Mouse (Mus musculus) neural tube, embryonic 11.5 days (tissue): ENCODE measurements around the gene Rnf24. TPM values are rescaled to one million over a fixed set of nuclear protein-coding genes. Genes with fewer than 3 reads are reported as not detected.

ENCODE experiments used
- ATAC-seq: fragments of 200-750 bp; cut with Nextera tagmentation; 2 replicates; pipeline ENCODE4 v1.8.0; 2017; ENCODE audit warnings: moderate number of reproducible peaks, mild to moderate bottlenecking, moderate TSS enrichment, moderate library complexity; ENCODE audit not compliant: insufficient read depth, low FRiP score, low TSS enrichment
- DNase-seq: peaks from one replicate; pipeline ENCODE4 v3.0.0-alpha.2; 2015; ENCODE audit warnings: low spot score
- H3K27ac ChIP-seq: fragments of 300-500 bp; sonication (generic); 2 replicates; pipeline ENCODE4 v1.5.1; 2014; ENCODE audit warnings: low read depth, mild to moderate bottlenecking, low read length
- H3K27me3 ChIP-seq: fragments of 300-500 bp; sonication (generic); 2 replicates; pipeline ENCODE4 v1.6.1; 2014; ENCODE audit warnings: mild to moderate bottlenecking, low read length, mixed read lengths; ENCODE audit not compliant: control insufficient read depth, insufficient read depth
- H3K36me3 ChIP-seq: fragments of 300-500 bp; sonication (generic); 2 replicates; pipeline ENCODE4 v1.6.1; 2014; ENCODE audit warnings: mild to moderate bottlenecking, low read length, moderate library complexity, mixed read lengths; ENCODE audit not compliant: control insufficient read depth, insufficient read depth
- H3K4me1 ChIP-seq: fragments of 300-500 bp; sonication (generic); 2 replicates; pipeline ENCODE4 v1.6.1; 2014; ENCODE audit warnings: low read length, mixed read lengths; ENCODE audit not compliant: control insufficient read depth, insufficient read depth
- H3K4me2 ChIP-seq: fragments of 300-500 bp; sonication (generic); 2 replicates; pipeline ENCODE4 v1.6.1; 2014; ENCODE audit warnings: low read depth, mild to moderate bottlenecking, moderate library complexity
- H3K4me3 ChIP-seq: fragments of 300-500 bp; sonication (generic); 2 replicates; pipeline ENCODE4 v1.5.1; 2014; ENCODE audit warnings: low read depth, low read length
- H3K9ac ChIP-seq: fragments of 300-500 bp; sonication (generic); 2 replicates; pipeline ENCODE4 v1.6.1; 2014; ENCODE audit warnings: mild to moderate bottlenecking, low read length
- H3K9me3 ChIP-seq: fragments of 300-500 bp; sonication (generic); 2 replicates; pipeline ENCODE4 v1.6.1; 2016; ENCODE audit warnings: low read length; ENCODE audit not compliant: control insufficient read depth
- WGBS: fragments of 180-500 bp; shearing (Covaris S2); extraction: QIAGEN DNeasy Blood & Tissue Kit; methylation state at CpG from one replicate; pipeline ENCODE4 v1.1.7; 2014; 5-methylcytosine and 5-hydroxymethylcytosine counted together
- polyA plus RNA-seq: library from polyadenylated mRNA; unstranded; fragments of >200 nt; fragmentation: Nextera tagmentation; extraction: Ambion mirVana; gene quantifications from 2 replicates; pipeline ENCODE4 v1.2.1, GENCODE M21; 2014

Gene Rnf24
- polyA plus RNA-seq, 1 experiment from 2014 or later: 11.0 TPM

GRCm38 (mm10) chr2:131351968-131352746 is 535 bp downstream of the Rnf24 start:
- WGBS: under 1% methylated on average over 44 of the region's 51 CpGs
- H3K9ac ChIP-seq: peak overlapping the region; percentile 84
- no peaks in the 10 kb centered on the region for H3K36me3 ChIP-seq
- H3K27ac ChIP-seq: peak overlapping the region; percentile 98
- ATAC-seq (no peak), DNase-seq (peak; percentile 27)
- peak overlapping the region; percentile 59 for H3K4me2 ChIP-seq
- no peaks in the 10 kb centered on the region for H3K27me3 ChIP-seq
- no peaks in the 10 kb centered on the region for H3K9me3 ChIP-seq
- no peaks in the 10 kb centered on the region for H3K4me1 ChIP-seq
- H3K4me3 ChIP-seq: peak overlapping the region; percentile 90

- no peak for ATAC-seq
- 0 out of 2 replicates have a peak overlapping the region, but pooled peaks have one; percentile 98 for H3K27ac ChIP-seq
- peak overlapping the region; percentile 59 for H3K4me2 ChIP-seq
- no peaks in the 10 kb centered on the region for H3K4me1 ChIP-seq
- no peaks in the 10 kb centered on the region for H3K27me3 ChIP-seq
- peak overlapping the region; percentile 84 for H3K9ac ChIP-seq
- H3K9me3 ChIP-seq: no peaks in the 10 kb centered on the region
- WGBS: 12% methylated on average over 10 of the region's 10 CpGs
- DNase-seq: peak; percentile 17
- H3K4me3 ChIP-seq: peak overlapping the region; percentile 90
- H3K36me3 ChIP-seq: no peaks in the 10 kb centered on the region
These were observed 1.2 kb downstream of the Rnf24 start for GRCm38 (mm10) chr2:131351471-131351870.

GRCm38 (mm10) chr2:131350301-131350700 is 2.4 kb downstream of the Rnf24 start:
- Histone ChIP-seq H3K4me1 (no peaks in the 10 kb centered on the region), H3K9ac (no peak overlapping the region), H3K4me2 (no peak overlapping the region), H3K27me3 (no peaks in the 10 kb centered on the region), H3K27ac (no peak overlapping the region), H3K36me3 (no peaks in the 10 kb centered on the region), H3K9me3 (no peaks in the 10 kb centered on the region), H3K4me3 (no peak overlapping the region)
- no peak for DNase-seq
- WGBS: 84% methylated on average over 6 of the region's 6 CpGs
- no peak for ATAC-seq

- 61% methylated on average over 3 of the region's 3 CpGs for WGBS
- Histone ChIP-seq H3K4me2 (no peak overlapping the region), H3K4me1 (no peaks in the 10 kb centered on the region), H3K9me3 (no peaks in the 10 kb centered on the region), H3K27me3 (no peaks in the 10 kb centered on the region), H3K4me3 (no peak overlapping the region), H3K9ac (no peak overlapping the region), H3K36me3 (no peaks in the 10 kb centered on the region), H3K27ac (no peak overlapping the region)
- no peak for DNase-seq
- no peak for ATAC-seq
These were observed 7.1 kb downstream of the Rnf24 start for GRCm38 (mm10) chr2:131345556-131345955.

- H3K4me1 ChIP-seq: no peaks in the 10 kb centered on the region
- no peaks in the 10 kb centered on the region for H3K9me3 ChIP-seq
- no peak overlapping the region for H3K27ac ChIP-seq
- no peaks in the 10 kb centered on the region for H3K36me3 ChIP-seq
- H3K4me2 ChIP-seq: no peak overlapping the region
- no peaks in the 10 kb centered on the region for H3K27me3 ChIP-seq
- 68% methylated on average over 3 of the region's 3 CpGs for WGBS
- H3K4me3 ChIP-seq: no peak overlapping the region
- ATAC-seq (no peak), DNase-seq (no peak)
- H3K9ac ChIP-seq: no peak overlapping the region
These were observed 8.2 kb downstream of the Rnf24 start for GRCm38 (mm10) chr2:131344449-131344848.

GRCm38 (mm10) chr2:131337602-131338001 is 15.1 kb downstream of the Rnf24 start:
- no peak for ATAC-seq
- Histone ChIP-seq H3K4me3 (no peak overlapping the region), H3K36me3 (no peaks in the 10 kb centered on the region), H3K27ac (no peak overlapping the region), H3K9ac (no peak overlapping the region), H3K4me1 (no peaks in the 10 kb centered on the region), H3K4me2 (no peak overlapping the region), H3K9me3 (no peaks in the 10 kb centered on the region), H3K27me3 (no peaks in the 10 kb centered on the region)
- WGBS: 91% methylated on average over 6 of the region's 6 CpGs
- DNase-seq: no peak

- H3K27ac ChIP-seq: no peak overlapping the region
- ATAC-seq (no peak), DNase-seq (no peak)
- H3K9ac ChIP-seq: no peak overlapping the region
- no peaks in the 10 kb centered on the region for H3K36me3 ChIP-seq
- H3K4me1 ChIP-seq: no peaks in the 10 kb centered on the region
- no peaks in the 10 kb centered on the region for H3K27me3 ChIP-seq
- H3K9me3 ChIP-seq: no peaks in the 10 kb centered on the region
- H3K4me3 ChIP-seq: no peak overlapping the region
- no peak overlapping the region for H3K4me2 ChIP-seq
- WGBS: 84% methylated on average over 3 of the region's 3 CpGs
These were observed 22.1 kb downstream of the Rnf24 start for GRCm38 (mm10) chr2:131330548-131330947.

GRCm38 (mm10) chr2:131328981-131329380 is 23.7 kb downstream of the Rnf24 start:
- no peak overlapping the region for H3K9ac ChIP-seq
- DNase-seq (no peak), ATAC-seq (no peak)
- no peak overlapping the region for H3K27ac ChIP-seq
- H3K9me3 ChIP-seq: no peaks in the 10 kb centered on the region
- no peak overlapping the region for H3K4me2 ChIP-seq
- H3K27me3 ChIP-seq: no peaks in the 10 kb centered on the region
- 94% methylated on average over 1 of the region's 1 CpGs for WGBS
- H3K4me1 ChIP-seq: no peaks in the 10 kb centered on the region
- H3K4me3 ChIP-seq: no peak overlapping the region
- no peaks in the 10 kb centered on the region for H3K36me3 ChIP-seq

- Histone ChIP-seq H3K36me3 (no peaks in the 10 kb centered on the region), H3K9ac (no peak overlapping the region), H3K27me3 (no peaks in the 10 kb centered on the region), H3K4me2 (no peak overlapping the region), H3K4me1 (no peaks in the 10 kb centered on the region), H3K4me3 (no peak overlapping the region), H3K27ac (no peak overlapping the region), H3K9me3 (no peaks in the 10 kb centered on the region)
- DNase-seq (no peak), ATAC-seq (no peak)
- 72% methylated on average over 3 of the region's 3 CpGs for WGBS
These were observed 26.6 kb downstream of the Rnf24 start for GRCm38 (mm10) chr2:131326044-131326443.
